Mouse (Mus musculus) macrophage (primary cell): Measurements from ENCODE around the gene Akt1s1. TPM values are rescaled to one million over a fixed set of nuclear protein-coding genes. Genes with fewer than 3 reads are reported as not detected.
A peak's percentile ranks its signal among the peaks of the same experiment; 100 is the strongest.

Experiments used
- H3K27ac ChIP-seq: fragments of 350-480 bp; formaldehyde crosslinking; 2 replicates; pipeline ENCODE4 v1.9.0; 2021
- H3K36me3 ChIP-seq: fragments of 350-480 bp; formaldehyde crosslinking; 2 replicates; pipeline ENCODE4 v1.9.0; 2021; ENCODE audit errors: inconsistent target
- H3K4me3 ChIP-seq: fragments of 350-480 bp; formaldehyde crosslinking; 2 replicates; pipeline ENCODE4 v1.9.0; 2021; ENCODE audit errors: inconsistent target
- H3K79me2 ChIP-seq: fragments of 350-480 bp; formaldehyde crosslinking; 2 replicates; pipeline ENCODE4 v1.9.0; 2021; ENCODE audit errors: inconsistent target
- WGBS: methylation state at CpG from one replicate; pipeline ENCODE4 v1.1.7; 2026; ENCODE audit warnings: inconsistent platforms; ENCODE audit not compliant: missing documents; 5-methylcytosine and 5-hydroxymethylcytosine counted together
- polyA plus RNA-seq: library from polyadenylated mRNA; stranded (reverse); fragments of 250-400 nt; gene quantifications from 3 replicates; pipeline ENCODE4 v1.2.4, GENCODE M21; 2018; ENCODE audit warnings: inconsistent platforms

Akt1s1 gene
- polyA plus RNA-seq, 1 experiment from 2014 or later, result 33.4 TPM

DNA sequence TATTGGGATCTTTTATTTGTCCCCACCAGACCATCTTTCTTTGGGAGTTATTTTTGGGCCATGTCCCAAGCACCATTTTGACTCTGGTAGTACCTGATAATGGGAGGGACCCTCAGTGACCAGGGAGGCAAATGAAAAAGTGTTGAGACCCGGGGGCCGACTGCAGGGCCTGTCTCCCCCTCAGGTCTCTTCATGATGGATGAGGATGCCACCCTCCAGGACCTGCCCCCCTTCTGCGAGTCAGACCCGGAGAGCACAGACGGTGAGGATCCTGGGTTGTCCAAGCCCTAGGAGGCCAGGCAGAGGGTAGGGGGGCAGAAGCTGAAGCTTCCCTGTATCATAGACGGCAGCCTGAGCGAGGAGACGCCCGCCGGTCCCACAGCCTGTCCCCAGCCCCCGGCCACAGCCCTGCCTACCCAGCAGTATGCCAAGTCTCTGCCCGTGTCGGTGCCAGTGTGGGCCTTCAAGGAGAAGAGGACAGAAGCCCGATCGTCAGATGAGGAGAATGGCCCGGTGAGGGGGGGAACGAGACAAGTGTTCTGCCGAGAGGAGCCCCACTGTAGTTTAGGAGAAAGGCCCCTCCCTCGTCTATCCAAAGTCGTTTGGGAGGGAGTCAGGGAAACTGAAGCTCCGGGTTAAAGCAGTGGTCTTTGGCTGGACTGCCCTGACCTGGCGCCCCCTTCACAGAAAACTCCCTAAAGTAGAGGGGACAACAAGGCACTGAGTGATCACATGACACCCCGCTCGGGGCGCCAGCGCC lies 5.0 kb downstream of the Akt1s1 start:
- peak overlapping the region; percentile 73 for H3K4me3 ChIP-seq
- 31% methylated on average over 26 of the region's 26 CpGs for WGBS
- no peaks in the 10 kb centered on the region for H3K36me3 ChIP-seq
- H3K79me2 ChIP-seq, result peaks cover 59% of the 10 kb centered on the region
- peak overlapping the region; percentile 95 for H3K27ac ChIP-seq

DNA sequence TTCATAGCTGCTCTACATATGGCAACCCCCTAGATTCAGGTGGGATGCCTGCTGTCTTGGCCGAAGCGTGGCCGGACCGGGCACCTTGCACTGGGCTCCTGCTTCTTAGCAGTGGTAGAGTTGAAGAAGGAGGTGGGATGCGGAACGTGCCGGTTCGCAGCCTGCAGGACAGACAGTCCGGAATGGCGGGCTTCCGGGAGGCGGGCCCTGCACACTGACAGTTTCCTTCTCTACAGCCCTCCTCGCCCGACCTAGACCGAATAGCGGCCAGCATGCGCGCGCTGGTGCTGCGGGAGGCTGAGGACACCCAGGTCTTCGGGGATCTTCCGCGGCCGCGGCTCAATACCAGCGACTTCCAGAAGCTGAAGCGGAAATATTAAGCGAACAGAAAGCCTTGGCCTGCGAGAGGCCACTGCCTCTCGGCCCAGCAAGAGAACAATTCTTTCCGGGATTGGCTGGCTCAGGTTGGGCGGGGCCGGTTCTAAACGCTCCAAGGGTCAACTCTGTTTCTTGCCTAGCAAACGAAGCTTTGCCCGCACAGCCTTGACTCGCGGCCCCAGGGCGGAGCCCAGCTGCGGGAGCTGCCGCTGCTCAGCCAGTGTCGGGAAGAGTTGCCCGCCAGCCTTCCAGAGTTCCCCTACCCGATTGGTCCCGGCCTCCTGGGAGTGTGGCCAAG lies 5.7 kb downstream of the Akt1s1 start:
- peak overlapping the region; percentile 95 for H3K27ac ChIP-seq
- WGBS, result 1% methylated on average over 45 of the region's 45 CpGs
- H3K36me3 ChIP-seq, result no peaks in the 10 kb centered on the region
- H3K4me3 ChIP-seq, result peak overlapping the region; percentile 73
- H3K79me2 ChIP-seq, result peaks cover 67% of the 10 kb centered on the region

DNA sequence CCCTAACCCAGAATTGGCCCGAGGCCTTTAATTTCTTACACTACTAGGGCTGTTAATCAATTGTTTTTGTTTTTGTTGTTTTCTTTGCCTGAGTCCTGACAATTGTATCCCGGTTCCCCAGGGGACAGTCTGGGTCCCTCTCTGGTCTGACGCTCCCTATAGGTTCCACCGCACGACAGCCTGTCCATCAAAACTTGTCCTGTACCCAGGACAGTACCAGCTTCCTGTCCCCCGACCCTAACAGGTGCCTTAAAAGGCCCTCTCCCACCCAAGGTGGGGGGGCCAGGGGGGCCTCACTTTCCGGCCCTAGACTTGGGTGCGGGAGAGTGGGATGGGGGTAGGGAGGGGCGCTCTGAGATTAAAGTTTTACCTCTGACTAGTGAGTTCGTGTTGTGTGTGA lies 6.2 kb downstream of the Akt1s1 start:
- Histone ChIP-seq H3K79me2 (peaks cover 72% of the 10 kb centered on the region), H3K27ac (peak overlapping the region; percentile 95), H3K4me3 (peak overlapping the region; percentile 73), H3K36me3 (no peaks in the 10 kb centered on the region)
- 41% methylated on average over 10 of the region's 10 CpGs for WGBS

DNA sequence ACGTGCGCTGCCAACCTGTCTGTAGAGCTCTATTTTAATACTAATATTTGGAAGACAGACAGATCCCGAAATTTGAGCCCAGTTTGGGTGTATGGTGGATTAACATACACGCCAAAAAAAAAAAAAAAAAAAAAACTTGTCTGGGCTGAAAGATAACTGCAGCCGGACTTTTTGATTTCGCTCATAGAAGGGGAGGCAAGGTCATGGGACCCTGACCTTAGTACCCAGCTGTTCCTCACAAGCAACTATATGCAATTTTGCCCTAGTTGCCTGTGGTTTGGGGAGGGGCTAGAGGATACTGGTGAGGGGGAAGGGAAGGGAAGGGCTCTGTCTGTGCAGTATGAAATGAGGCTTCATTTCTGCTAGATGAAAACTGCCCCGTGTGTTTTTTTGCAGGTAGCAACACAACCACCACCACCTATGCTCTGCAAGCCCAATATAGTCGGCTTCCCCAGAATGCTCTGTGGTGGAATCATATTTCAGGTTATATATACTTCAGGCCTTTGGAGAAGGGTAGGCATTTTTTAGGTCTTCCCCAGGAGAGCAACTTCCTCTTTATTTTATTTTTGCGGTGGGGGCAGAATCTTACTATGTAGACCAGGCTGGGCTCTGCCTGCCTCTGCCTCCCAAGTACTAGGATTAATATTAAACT lies 7.6 kb downstream of the Akt1s1 start:
- Histone ChIP-seq H3K79me2 (peaks cover 74% of the 10 kb centered on the region), H3K27ac (peak overlapping the region; percentile 95), H3K4me3 (peak overlapping the region; percentile 81), H3K36me3 (peaks cover 1% of the 10 kb centered on the region; the same call in 1 of the 2 replicates)
- WGBS, result 31% methylated on average over 9 of the region's 9 CpGs

DNA sequence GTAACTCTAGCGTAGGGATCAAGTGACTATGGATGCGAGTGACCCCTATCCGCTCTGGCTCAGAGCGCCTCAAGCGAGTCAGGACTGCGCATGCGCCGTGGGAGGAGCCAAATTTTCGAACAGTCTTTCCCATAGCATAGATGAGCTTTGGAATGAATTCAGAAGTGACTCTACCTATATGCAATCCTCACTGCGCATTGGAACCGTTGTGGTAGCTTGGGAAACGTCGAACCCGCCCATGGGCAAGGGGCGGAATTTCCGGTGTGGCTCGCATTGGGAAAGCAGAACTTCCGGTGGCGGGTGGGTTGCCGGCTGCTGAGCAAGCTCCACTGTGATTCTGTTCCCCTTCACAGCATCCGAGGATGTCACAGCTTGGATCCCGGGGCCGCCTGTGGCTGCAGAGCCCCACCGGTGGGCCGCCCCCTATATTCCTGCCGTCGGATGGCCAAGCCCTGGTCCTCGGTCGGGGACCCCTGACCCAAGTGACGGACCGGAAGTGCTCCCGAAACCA lies 8.3 kb downstream of the Akt1s1 start, which contains the start of gene Pnkp:
Gene Pnkp (plus strand): TSS at position 98 of the 511 bp plus-strand sequence.
- Histone ChIP-seq H3K4me3 (peak within 1 kb of the TSS; percentile 81), H3K36me3 (peaks cover 8% of the 10 kb centered on the region), H3K27ac (peak within 1 kb of the TSS; percentile 95), H3K79me2 (peaks cover 70% of the 10 kb centered on the region)
- 0% methylated on average over 28 of the region's 32 CpGs for WGBS

DNA sequence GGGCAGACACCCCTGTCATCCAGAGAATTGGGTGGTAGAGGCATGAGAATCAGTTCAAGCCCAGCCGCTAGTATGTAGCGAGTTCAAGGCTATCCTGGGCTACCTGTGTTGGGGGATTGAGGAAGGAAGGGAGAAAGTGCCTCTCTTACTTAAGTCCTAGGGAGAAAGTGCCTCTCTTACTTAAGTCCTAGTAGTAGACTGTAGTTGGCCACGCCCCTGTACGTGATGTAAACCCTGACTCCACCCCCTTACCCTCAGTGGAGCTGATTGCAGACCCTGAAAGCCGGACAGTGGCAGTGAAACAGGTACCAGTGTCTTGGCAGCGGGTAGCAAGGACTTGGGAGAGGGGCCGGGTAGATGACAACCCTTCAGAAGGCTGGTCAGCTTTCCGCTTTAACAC lies 9.1 kb downstream of the Akt1s1 start:
- H3K27ac ChIP-seq, result peak overlapping the region; percentile 95
- peaks cover 16% of the 10 kb centered on the region for H3K36me3 ChIP-seq
- H3K79me2 ChIP-seq, result peaks cover 62% of the 10 kb centered on the region
- H3K4me3 ChIP-seq, result peak overlapping the region; percentile 81
- 30% methylated on average over 8 of the region's 8 CpGs for WGBS

DNA sequence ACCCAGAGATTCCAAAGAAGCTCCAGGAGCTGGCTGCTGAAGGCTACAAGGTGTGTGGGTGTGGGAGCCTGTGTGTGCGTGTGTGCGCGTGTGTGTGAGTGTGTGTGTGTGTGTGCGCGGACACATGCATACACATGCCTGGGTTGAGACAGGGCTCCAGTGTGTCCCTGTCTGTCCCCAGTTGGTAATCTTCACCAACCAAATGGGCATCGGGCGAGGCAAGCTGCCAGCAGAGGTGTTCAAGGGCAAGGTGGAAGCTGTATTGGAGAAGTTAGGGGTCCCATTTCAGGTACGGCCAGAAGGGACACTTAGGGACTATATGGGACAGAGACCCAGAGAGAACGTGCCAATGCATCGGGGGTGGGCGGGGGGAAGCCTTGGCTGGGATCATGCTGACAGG lies 11.1 kb downstream of the Akt1s1 start:
- no peak overlapping the region for H3K27ac ChIP-seq
- 90% methylated on average over 11 of the region's 11 CpGs for WGBS
- H3K4me3 ChIP-seq, result no peak overlapping the region
- H3K79me2 ChIP-seq, result peaks cover 61% of the 10 kb centered on the region
- H3K36me3 ChIP-seq, result peaks cover 27% of the 10 kb centered on the region

DNA sequence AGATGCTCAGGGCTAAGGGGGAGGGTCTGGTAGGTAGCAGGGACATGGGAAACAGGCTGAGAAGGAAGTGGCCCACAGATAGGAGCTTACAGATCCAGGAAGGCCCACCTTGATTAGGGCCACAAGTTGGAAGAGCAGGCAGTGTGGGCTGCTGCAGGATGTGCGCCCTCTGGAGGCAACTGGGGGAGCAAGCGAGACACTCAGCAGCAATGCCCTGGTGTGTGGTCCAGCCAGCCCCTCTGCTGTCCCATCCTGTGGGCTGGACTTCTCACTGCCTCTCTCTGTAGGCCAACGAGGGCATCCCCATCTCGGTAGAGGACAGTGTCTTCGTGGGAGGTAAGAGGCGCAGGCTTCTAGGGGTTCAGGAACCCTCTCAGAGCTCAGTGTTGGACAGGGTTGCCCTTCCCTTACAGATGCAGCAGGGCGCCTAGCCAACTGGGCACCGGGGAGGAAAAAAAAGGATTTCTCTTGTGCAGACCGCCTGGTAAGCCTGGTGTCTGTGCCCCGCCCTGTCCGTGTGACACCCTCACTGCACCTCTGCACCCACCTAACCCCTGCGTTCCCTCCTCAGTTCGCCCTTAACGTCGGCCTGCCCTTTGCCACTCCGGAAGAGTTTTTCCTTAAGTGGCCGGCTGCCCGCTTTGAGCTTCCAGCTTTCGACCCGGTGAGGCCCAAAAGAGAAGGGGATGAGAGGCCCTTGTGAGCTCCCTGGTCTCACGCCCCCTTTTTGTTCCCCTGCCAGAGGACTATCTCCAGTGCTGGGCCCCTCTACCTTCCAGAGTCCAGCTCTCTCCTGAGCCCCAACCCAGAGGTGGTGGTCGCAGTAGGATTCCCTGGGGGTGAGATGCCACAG lies 12.0 kb downstream of the Akt1s1 start:
- peaks cover 27% of the 10 kb centered on the region for H3K36me3 ChIP-seq
- WGBS, result 69% methylated on average over 22 of the region's 22 CpGs

DNA sequence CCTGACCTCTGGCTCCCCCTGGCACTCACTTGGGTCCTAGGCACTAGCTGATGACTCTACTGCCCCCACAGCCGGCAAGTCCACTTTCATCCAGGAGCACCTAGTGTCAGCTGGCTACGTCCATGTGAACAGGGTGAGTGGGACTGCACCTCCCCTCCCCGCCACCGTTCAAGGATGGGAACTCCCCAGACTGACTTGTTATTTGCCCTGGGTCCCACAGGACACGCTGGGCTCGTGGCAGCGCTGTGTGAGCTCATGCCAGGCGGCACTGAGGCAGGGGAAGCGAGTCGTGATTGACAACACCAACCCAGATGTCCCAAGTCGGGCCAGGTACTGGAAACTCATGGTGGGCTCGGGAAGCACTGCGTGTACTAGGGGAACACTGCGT lies 12.6 kb downstream of the Akt1s1 start:
- peaks cover 27% of the 10 kb centered on the region for H3K36me3 ChIP-seq
- WGBS, result 94% methylated on average over 14 of the region's 14 CpGs

More for the DNA sequence above, 12.0 kb downstream of the Akt1s1 start:
- no peak overlapping the region for H3K4me3 ChIP-seq
- no peak overlapping the region for H3K27ac ChIP-seq
- H3K79me2 ChIP-seq, result peaks cover 68% of the 10 kb centered on the region

DNA sequence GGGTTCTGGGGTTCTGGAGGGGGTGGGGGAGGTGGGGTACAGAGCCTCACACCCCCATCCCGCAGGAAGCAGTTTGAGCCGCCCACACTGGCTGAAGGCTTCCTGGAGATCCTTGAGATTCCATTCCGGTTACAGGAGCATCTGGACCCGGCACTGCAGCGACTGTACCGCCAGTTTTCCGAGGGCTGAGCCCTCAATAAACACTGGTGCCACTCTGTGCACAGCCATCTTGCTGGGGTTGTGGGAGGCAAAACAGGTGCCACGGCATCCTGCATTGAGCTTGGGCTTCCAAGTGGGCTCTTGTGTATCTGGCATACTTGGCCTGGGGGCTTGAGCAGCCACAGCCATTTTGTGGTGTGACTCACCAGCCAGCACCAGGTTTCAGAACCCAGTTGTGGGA lies 13.6 kb downstream of the Akt1s1 start:
- peaks cover 79% of the 10 kb centered on the region for H3K79me2 ChIP-seq
- WGBS, result 97% methylated on average over 8 of the region's 8 CpGs
- no peak overlapping the region for H3K27ac ChIP-seq
- H3K4me3 ChIP-seq, result no peak overlapping the region
- H3K36me3 ChIP-seq, result peaks cover 27% of the 10 kb centered on the region

More for the DNA sequence above, 12.6 kb downstream of the Akt1s1 start:
- no peak overlapping the region for H3K27ac ChIP-seq
- no peak overlapping the region for H3K4me3 ChIP-seq
- H3K79me2 ChIP-seq, result peaks cover 72% of the 10 kb centered on the region

DNA sequence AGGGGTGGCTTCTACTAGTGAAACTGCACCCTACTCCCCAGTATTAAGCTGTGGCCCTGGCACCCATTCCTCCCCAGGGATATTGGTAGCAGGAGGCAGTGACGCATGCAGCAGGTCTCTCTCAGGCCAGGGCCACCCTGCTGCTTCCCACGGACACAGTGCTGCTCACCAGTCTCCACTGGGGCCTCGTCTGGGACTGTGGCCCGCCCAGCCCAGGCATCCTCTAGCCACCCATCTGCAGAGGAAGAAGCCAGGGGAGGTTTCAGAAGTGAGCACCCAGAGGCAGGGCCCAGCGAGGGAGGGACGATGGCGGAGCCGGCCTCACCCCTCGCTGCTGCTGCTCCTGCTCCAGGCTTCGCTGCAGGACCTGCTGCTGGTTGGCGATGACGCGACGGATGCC lies 14.4 kb downstream of the Akt1s1 start:
- 92% methylated on average over 13 of the region's 14 CpGs for WGBS
- peaks cover 79% of the 10 kb centered on the region for H3K79me2 ChIP-seq
- no peak overlapping the region for H3K4me3 ChIP-seq
- peaks cover 27% of the 10 kb centered on the region for H3K36me3 ChIP-seq
- no peak overlapping the region for H3K27ac ChIP-seq

DNA sequence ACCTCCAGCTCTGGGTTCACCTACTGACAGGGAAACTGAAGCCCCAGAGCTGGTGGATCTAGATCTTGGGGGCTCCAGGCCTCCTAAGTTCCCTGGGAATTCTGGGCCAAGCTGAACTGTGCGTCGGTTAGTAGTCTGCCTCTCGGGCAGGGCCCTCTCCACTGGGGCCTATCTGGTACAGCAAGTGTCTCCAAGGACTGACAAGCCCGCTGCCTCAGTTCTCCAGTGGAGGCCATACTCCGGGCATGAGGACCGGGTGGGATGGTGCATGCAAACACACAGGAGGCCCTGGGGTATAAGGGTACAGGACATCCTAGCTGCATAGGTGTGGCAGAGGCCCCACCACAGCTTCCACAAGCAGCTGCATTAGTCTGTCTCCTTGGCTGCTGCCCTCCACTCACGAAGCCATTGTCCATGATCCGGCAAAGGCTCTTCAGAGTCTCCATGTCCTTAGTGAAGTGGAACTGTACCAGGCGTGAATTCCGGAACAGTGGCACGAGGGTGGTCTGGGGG lies 15.2 kb downstream of the Akt1s1 start:
- Histone ChIP-seq H3K4me3 (no peak overlapping the region), H3K79me2 (peaks cover 77% of the 10 kb centered on the region), H3K27ac (no peak overlapping the region), H3K36me3 (peaks cover 27% of the 10 kb centered on the region)
- 91% methylated on average over 11 of the region's 11 CpGs for WGBS

DNA sequence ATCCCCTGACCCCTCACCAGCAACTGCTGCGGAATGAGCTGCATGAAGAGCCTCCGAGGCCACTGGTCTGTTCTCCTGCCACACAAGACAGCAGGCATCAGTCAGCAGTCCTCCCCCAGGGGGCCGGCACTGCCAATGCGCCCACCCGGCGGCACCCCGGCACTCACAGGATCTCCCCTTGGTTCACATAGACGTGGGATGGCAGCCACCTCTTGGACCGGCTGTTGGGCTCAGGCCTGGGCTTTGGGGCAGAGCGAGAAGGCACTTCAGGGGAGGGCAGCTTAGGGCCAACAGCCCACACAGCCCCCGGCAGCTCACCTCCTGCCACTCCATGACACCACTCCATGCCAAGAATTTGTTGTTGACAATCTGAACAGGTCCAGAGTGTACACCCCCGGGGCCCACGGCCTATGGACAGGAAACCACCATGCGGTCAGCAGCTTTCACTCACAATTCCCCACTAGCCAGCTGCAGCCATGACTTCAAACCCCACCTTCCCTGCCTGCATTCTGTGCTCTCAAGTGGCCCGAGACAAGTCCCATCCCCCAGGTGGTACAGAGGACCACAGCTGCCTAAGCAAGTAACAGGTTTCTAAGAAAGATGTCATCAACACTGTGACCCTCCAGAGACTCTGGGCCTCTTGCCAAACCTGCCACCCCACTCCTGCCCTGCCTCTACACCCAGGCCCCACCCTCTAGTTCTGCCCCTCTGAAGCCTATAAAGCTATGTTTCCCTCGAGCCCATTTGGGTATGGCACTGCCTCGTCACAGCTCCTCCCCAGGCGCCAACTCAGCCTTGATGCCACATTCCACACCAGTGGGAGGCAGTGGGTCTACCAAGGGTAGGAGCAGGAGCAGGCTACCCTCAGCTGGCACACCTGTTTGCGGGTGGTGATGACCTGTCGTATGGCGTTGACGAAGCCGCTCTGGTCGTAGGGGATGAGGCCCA lies 16.1 kb downstream of the Akt1s1 start:
- H3K27ac ChIP-seq, result no peak overlapping the region
- H3K36me3 ChIP-seq, result peaks cover 27% of the 10 kb centered on the region
- 72% methylated on average over 22 of the region's 24 CpGs for WGBS
- peaks cover 68% of the 10 kb centered on the region for H3K79me2 ChIP-seq
- H3K4me3 ChIP-seq, result no peak overlapping the region
